Mouse (Mus musculus) mature B cell (primary cell): ENCODE data around the gene Exoc3l4.

ENCODE experiments used
- in situ Hi-C: fragments of 300-500 bp; cut with MboI; formaldehyde crosslinking; loops from 2 replicates; pipeline ENCODE4 v1.14.3; 2019

Exoc3l4 gene

DNA sequence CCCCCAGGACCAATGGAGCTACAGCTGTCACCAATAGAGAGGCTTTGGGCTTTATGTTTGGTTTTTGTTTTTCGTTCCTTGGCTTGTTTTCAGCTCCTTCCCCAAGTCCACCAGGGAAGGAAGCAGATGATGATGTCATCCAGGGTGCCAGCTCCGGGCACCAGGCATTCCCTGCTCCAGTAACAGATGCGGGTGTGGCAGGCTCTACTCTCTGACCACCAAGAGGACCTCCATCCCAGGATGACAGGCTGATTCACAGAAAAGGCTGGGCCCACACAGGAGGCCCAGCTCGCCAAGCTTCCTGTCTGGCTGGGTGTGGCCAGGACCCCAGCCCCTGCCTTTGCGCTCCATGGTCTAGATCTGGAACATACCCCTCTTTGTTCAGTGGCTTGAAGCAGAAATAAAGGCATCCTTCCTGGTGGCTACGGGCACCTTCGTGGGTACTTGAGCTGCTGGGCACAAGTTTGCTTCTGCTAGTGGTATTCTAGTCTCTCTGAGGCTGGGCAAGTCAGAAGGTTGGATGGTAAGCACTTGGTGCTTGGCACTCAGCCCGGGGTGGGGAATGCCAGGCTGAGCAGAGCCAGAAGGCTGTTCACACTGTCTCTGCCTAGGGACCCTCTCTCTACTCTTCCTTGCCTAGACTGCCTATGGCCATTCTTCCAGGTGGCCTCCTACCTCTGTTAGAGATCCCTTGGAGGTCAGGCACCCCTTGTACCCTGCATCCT, 5.0 kb upstream of the Exoc3l4 start:
- in situ Hi-C loops = no loop called here

DNA sequence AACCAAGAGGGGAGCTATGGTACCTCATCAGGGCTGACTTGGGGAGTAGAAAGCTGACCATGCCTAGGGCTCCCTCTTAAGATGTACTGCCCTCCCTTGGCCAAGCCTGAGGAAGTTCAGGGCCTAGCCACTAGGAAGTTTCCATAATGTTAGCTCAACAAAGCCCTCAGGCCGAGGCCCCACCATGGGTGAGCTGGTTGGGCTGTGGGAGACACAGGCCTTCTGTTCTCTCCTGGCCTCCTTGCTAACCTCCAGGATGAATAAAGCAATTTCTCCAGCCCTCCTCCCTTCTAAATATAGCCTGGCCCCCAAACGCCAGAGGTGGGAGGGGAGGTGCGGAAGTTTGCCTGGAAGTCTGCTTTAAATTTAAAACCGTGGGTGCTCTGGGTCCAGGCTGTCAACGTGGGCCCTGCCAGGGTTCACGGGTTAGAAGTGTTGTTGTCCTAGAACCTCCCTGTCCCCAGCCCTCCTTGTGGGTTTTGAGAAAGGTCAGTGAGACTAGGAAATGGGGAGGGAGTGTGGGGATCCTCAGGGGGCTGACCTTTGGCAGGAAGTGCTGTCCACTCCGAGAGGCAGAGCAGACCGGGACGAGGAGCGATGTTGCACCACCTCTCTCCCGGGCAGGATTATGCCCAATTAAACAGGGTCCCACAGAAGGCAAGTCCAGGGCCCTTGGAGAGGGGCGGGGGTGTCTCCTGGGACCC, 4.1 kb upstream of the Exoc3l4 start:
- in situ Hi-C loops = no loop called here

DNA sequence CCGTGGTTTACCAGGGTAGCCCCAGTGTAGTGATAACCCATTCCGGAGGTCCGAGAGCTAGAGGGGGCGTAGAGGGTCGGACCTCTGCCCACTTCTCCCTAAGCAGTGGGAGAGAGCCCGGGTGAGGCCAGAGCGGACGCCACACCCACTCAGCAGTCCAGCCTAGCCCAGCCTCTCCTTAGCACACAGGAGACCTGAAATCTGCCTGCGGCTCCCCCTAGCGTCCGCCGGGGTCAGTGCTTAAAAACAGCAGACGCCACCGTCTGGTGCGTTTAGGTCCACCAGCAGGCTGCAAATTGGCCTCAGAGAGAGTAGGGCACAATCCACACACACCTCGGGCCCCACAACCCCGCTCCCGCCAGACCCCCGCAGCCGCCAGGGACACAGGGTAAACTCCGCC, 3.5 kb upstream of the Exoc3l4 start:
- in situ Hi-C loops = no loop called here

DNA sequence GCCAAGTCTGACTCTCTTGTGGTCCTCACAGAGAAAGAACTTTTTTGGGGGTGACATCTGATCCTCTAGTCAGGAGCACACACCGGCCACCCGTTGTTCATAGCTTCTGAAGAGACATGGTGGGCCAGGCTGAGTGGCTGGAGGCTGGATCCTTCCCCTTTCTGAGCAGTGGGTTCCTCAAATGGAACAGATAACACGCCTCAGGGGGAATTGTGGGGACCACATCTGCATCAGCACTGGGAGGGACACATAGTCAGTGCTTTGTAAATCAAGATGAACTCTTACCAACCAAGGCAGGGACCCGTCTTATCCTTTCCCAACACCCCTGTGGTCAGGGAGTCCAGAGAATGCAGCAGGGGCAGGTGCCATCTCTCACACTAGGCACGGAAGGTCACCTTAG, 3.1 kb downstream of the Exoc3l4 start:
- in situ Hi-C loops = no loop called here

DNA sequence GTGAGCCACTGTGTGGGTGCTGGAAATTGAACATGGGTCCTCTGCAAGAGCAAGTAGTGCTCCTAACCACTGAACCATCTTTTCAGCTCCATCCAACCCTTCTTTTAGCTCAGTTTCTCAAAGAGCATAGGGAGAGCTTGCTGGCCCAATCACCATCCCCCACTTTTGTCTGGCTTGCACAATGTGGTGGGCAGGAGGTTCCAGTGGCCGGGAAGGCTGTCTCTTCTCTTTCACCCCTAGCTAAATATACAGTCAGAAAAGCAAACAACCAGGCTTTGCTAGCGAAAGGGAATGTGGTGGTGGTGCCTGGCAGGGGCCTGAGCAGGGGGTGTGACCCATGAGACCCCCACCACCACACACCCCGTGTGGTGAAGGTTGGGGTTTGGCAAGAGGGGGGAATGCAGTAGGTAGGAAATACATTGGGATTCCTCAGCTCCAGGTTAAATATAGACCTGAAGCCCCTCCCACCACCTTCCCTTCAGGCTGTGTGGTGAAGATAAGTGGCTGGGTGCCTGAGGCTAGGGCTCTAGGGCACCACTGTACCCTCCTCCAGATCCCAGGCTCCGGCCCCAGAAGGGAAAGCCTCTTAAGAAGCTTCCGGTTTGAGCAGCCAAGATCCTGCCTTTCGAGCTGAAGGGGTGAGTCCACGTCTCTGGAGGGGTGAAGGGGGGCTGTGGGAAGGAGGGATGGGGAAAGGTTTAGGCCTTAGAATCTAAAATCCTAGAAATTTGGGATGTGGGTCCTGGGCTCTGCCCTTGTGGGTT, 4.3 kb downstream of the Exoc3l4 start:
- in situ Hi-C loops = no loop called here

DNA sequence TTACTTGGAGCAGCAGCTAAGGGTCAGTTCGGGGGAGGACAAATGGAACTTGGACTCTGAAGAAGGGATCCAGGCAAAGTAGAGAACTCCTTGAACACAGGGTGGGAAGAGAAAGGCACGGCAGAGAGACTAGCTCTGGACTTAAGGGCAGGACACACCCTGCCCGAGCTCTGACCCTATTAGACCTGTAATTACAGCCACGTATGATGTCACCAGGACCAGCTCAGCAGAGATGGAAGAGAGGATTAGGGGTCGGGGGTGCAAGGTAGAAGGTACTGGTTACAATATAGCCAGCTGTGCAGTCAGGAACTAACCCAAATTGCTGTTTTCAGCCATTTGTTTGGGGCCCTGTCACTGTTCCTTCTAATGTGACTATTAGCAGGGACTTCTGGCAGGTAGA, 6.0 kb downstream of the Exoc3l4 start:
- in situ Hi-C loops = no loop called here

DNA sequence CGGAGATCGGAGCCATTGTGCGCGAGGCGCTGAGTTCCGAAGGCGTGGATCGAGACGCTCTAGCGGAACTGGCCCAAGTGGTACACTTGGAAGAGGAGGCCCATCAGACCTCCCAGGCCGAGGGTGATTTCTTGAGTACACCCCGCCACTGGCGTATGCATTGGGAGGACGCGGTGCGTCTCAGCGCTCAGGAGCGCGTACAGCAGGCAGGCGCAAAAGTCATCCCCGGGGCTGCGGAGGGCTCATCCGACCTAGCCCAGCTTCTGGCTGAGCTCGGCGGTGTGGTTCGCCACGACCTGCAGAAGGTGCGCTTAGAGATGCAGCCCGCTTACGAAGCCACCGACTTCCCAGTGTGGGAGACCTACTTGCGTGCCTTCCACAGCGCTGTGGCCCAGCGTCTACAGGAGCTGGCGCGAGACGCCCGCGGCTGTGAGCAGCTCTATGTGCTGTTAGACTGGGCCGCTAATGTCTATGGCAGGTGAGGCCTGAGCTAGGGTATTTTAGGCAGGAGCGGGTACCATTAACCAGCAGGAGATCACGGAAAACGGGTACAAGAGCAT, 6.8 kb downstream of the Exoc3l4 start:
- in situ Hi-C loops = no loop called here

DNA sequence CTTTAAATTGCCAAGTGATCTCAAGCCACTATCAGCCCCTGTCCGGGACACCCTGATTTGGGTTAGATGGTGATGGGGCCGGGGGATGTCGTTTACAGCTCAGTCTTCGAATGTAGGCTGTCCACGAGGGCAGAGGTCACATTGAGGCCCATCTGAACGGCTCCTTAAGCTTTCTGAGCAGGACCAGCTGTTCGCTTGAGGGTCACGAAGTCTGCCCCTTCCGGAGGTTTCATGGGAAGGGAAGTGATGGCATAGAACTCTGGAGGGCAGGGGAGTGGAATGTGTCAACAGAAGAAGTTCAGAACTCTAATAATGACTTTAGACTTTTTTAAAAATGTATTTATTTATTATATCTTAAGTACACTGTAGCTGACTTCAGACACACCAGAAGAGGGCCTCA, 7.7 kb downstream of the Exoc3l4 start:
- in situ Hi-C loops = no loop called here

DNA sequence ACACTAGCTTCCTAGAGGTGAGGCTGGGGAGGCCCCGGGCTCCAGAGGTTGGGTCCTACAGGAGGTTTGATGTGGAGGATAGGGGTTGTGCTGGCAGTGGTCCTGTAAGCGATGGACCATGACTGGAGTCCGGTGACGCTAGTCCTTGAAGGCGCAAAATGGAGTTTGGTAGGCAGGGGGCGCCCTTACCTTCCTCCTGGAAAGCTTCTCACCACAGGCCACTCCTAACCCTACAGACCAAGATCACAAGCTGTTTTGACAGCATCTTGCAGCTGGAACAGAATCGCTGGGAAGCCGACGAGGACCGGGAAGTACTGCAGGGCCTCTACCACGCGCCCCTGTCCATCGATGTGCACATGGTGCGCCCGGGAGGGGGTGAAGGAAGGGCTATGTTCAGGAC, 8.4 kb downstream of the Exoc3l4 start:
- in situ Hi-C loops = no loop called here

DNA sequence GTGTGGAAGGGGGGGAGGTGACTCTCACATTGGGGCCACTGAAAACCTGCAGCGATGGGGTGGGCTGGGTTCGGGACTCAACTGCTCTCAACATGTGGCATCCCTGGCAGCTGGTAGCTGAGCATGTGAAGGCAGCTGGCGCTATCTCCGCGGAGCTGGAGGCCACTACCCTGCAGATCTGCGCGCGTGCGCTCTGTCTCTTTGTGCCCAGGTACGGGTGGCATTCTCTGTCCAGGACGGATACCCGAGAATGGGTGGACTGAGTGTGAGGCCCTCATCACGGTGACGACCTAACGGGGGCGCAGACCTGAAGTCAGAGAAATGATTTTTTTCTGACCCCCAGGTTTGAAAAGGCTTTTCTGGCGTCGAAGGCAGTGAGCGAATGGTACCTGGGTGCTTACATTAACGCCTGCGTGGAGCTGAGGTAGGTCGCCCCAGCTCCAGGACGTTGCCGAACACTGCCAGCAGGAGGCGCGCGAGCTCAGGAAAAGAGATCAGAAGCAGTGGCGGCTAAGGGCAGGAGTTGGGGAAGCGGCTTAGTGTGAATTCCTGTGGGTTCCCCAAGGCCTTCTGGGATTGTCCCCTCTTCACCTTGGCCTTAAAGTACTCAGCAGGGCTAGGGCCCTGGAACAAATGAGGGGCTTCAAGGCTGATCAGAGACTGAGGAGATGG, 9.1 kb downstream of the Exoc3l4 start:
- in situ Hi-C loops = no loop called here

DNA sequence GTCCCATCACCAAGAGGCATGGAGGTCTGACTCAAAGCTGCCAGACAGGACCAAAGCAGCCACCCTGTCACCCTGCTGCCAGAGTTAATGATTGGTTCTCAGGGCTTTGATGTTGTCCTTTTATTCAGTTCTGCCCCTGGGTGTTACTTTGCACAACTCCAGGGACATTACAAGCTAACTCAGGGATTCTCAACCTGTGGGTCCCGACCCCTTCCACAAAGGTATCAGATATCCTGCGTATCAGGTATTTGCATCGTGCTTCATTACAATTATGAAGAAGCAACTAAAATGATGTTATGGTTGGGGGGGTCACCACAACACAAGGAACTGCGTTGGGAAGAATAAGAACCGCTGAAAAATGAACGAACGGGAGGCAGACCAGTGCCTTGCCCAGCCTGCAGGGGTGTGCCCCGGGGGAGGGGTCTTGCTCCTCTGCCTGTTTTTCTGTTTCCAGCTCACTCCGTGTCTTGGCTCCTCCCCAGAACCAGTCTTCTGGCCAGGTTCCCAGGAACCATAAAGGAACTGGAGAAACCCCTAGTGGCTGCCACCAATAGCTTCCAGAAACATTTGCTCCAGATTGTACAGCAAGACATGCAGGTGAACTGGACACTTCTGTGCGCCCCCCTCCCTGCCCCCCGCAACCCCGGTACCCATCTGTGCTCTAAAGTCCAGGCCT, 10.8 kb downstream of the Exoc3l4 start:
- in situ Hi-C loops = no loop called here

DNA sequence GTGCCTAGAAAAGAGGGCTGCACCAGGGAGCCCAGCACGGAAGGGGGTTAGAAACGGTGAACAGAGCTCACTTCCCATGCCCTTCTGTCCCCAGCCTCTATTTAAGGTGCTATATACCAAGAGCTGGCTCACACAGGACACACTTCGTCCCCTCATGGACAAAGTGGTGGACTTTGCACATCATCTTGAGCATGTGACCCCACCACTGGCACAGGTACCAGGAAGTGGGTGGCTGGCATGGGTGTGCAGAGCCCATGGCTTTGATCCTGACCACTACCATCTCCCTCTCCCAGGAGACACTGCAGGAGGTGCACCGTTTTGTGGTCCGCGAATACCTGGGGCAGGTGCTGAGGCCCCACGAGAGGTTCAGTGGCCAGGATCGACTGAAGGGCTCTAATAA, 11.5 kb downstream of the Exoc3l4 start:
- in situ Hi-C loops = no loop called here

DNA sequence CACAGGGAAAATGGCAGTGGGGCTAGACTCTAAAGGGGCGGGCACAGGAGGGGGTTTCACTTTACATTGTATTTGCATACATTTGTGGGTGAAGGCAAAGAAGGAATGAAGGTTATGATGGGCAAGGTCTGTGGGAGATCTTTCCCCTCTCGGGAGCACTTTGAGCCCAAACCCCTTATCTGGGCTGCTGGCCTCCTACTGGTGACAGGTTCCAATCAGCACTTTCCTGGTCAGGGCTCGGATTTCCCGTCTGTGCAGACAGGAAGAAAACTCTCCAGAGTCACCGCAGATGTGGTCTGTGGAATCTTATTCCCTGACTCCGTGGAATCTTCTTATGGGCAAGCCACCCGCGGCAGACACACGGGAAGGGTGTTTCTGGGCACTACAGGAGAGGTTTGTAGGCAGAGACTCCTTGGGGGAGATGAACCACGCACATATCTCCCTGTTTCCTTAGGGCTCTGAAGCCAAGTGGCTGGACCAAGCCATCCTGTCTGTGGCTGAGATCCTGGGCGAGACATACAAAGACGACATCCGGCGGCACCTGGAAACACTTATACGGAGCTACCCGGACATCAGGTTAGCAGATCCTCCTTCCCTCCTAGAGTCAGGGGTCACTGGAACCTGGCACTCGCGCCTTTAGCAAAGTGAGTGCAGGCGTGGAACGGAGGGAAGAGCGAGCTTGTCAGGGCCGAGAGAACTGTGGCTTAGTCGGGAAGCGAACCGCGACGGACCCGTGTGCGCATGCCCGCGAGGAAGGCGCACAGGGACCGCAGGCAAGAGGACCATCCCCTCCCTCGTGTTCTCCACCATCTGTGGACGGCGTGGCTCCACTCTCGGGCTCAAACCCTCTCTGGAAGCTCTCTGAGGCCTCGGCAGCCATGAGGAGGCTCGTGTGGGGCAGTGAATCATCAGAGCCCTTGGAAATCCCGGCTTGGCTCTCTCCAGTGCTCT, 12.4 kb downstream of the Exoc3l4 start:
- in situ Hi-C loops = no loop called here

DNA sequence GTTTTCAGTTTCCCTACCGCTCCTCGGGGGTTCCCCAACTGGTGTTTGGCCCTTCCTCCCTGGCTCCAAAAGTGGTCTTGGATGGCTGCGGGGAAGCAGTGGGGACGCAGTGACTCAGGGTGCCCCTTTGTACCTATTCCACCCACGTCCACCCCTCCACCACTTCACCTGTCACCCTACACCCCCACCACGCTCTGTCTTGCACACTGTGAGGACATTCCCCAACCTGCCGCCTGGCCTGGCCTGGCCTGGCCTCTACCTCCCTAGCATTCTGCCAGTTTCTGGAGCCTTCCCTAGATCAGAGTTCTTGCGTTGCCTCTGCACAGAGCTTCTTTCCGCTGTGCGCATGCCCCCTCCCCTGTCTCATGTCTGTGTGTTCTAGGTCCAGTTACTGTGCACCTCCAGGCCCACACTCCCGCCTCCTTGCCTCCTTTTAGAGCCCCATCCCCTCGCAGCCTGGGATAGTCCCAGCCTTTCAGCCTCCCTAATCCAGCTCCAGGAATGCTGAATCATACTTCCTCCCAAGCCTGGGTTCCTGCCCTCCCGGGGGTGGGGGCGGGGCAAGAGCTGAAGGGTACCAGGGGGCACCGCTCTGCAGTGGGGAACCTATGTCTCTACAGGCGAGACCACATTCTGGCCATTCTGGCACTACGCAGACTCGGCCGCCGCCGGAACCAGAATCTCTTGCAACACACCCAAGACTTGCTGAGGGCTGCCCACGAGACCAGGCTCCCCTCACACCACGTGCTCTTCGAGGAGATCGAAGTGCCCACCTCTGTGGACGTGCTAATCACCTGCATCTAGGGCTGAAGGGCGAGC, 13.4 kb downstream of the Exoc3l4 start:
- in situ Hi-C loops = no loop called here

DNA sequence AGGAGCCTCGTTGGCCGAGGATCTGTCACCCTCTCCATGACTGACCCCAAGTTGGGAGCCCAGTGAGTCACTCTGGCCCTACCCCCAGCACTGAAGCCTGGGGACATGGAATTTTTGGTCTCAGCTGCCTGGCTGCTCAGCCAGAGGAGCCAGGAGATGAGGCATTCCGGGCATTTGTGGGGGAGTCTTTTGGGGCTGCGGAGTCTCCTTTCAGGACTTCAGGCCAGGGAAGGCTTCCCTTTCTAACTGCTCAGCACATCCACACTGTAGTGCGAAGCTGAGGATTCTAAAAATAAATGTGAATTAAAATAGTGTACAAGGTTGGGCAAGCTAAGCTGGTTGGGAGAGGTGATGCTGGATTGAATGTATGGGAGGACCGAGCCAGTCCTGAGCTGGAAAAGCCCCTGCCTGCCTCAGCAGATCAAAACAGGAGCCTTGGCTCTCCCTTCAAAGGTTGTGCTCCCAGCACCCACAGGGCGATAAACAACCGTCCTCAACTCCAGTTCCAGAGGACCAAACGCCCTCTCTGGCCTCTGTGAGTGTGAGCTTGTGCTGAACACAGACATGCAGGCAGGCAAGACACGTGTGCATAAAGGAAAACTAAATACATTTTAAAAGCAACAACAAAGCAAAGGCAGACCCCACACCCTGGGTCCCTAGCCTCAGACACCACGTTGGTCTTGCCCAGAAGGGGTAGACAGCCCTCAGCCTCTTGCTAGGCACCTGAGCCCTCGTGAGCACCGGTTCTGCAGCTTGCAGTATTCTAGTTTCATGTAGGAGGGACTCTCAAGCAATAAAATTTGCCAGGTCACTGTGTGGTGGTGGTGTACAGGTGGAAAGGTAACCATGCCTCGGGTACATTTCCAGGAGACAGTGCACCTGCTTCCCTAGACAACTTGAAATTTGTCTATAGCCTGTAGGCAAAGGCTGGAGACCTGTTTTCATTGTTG, 14.3 kb downstream of the Exoc3l4 start:
- in situ Hi-C loops = no loop called here

DNA sequence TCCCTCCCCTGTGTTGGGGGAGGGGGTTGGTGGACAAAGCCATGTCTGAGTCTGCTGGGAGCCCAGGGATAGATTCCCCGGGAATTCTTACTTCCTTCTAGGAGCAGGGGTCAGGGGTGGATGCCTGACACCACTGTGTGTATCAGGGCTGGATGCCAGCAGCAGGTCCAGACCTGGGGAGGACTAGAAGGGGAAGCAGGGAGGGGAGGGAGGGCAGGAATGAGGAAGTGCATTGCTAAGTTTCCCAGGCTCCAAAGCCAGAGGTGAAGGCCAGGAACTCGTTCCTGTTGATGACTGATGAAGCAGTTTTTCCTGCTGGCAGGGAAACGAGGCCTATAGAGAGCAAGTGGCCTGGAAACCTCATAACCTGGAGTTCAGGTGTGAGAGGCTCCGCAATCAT, 15.3 kb downstream of the Exoc3l4 start:
- in situ Hi-C loops = no loop called here

DNA sequence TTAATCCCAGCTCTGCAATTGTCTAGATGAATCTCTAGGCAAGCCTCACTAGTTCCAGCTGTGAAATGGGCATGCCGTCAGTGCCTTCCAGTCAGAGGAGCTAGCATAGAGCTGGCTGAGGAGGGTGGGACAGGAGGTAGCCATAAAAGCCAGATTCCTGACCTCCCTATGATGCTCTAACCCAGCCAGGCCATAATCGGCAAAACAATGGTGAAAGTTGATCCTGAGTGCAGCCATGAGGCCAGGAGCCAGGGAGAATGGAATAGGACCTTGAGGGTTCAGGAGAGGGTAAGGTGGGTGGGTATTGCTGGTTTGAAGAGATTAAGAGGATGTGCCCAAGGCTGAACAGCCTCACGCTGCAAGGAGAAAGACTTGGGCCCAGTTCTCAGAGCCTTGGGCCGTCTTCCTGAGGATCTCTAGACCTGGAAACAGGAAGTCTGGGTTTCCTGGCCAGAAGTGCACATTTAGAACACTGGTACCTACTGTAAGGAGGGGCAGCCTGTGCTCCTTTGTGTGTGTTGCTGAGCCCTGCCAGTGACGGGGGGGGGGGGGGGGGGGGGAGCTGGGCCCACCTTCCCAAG, 16.0 kb downstream of the Exoc3l4 start:
- in situ Hi-C loops = no loop called here

DNA sequence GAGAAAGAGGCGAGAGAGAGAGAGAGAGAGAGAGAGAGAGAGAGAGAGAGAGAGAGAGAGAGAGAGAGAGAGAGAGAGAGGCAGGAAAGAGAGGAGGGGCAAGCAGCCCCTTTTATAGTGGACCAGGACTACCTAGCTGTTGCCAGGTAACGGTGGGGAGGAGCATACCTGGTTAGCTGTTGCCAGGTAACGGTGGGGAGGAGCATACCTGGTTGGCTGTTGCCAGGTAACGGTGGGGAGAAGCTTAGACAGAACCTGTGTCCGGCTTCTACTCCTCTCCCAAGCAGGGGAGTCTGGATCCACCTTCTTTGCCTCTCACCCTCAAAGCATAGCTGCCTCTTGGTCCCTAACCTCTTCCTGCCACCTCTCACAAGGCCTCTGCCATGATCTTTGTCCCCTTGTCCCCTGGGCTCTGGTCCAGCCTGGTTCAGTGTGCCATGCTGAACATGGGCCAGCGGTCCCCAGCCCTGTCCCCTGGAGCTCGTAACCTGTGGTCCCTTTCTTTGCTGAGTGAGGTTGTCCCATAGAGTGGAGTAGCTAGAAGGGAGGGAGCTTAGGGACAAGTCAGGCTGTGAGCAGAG, 17.4 kb downstream of the Exoc3l4 start:
- in situ Hi-C loops = no loop called here
